Mouse (Mus musculus) hindbrain, embryonic 14.5 days (tissue): ENCODE measurements around the gene Gm20911. TPM values are rescaled to one million over a fixed set of nuclear protein-coding genes. Genes with fewer than 3 reads are reported as not detected.
"Not testable (repeated sequence)": the region's sequence is repeated elsewhere in the genome, so short reads cannot be mapped to it uniquely, and the experiment has no call there.

Source experiments
- ATAC-seq: fragments of 200-750 bp; cut with Nextera tagmentation; 2 replicates; pipeline ENCODE4 v1.8.0; 2017; ENCODE audit warnings: moderate number of reproducible peaks, mild to moderate bottlenecking, moderate TSS enrichment, moderate library complexity; ENCODE audit not compliant: low FRiP score
- DNase-seq: peaks from one replicate; pipeline ENCODE4 v3.0.0-alpha.2; 2015; ENCODE audit warnings: low spot score
- H3K27ac ChIP-seq: fragments of 300-500 bp; sonication (generic); 2 replicates; pipeline ENCODE4 v1.5.1; 2014; ENCODE audit warnings: mild to moderate bottlenecking, moderate library complexity
- H3K27me3 ChIP-seq: fragments of 300-500 bp; sonication (generic); 2 replicates; pipeline ENCODE4 v1.6.1; 2014; ENCODE audit warnings: mild to moderate bottlenecking, low read length, mixed read lengths; ENCODE audit not compliant: control insufficient read depth, insufficient read depth
- H3K36me3 ChIP-seq: fragments of 300-500 bp; sonication (generic); replicated peaks from 2 replicates; pipeline ENCODE4 v1.6.1; 2014; ENCODE audit not compliant: control insufficient read depth, insufficient read depth
- H3K4me1 ChIP-seq: fragments of 300-500 bp; sonication (generic); replicated peaks from 2 replicates; pipeline ENCODE4 v1.6.1; 2014; ENCODE audit warnings: antibody characterized with exemption, low read length, mixed read lengths; ENCODE audit not compliant: control insufficient read depth, insufficient read depth
- H3K4me2 ChIP-seq: fragments of 300-500 bp; sonication (generic); replicated peaks from 2 replicates; pipeline ENCODE4 v1.6.1; 2014; ENCODE audit warnings: mild to moderate bottlenecking, moderate library complexity
- H3K4me3 ChIP-seq: fragments of 300-500 bp; sonication (generic); replicated peaks from 2 replicates; pipeline ENCODE4 v1.5.1; 2014; ENCODE audit warnings: mild to moderate bottlenecking, low read length
- H3K9ac ChIP-seq: fragments of 300-500 bp; sonication (generic); 2 replicates; pipeline ENCODE4 v1.6.1; 2014
- H3K9me3 ChIP-seq: fragments of 300-500 bp; sonication (generic); 2 replicates; pipeline ENCODE4 v1.6.1; 2016; ENCODE audit warnings: low read length; ENCODE audit not compliant: control insufficient read depth
- WGBS: fragments of 180-500 bp; shearing (Covaris S2); extraction: QIAGEN DNeasy Blood & Tissue Kit; methylation state at CpG from one replicate; pipeline ENCODE4 v1.1.7; 2014; 5-methylcytosine and 5-hydroxymethylcytosine counted together
- polyA plus RNA-seq: library from polyadenylated mRNA; unstranded; fragments of >200 nt; fragmentation: Nextera tagmentation; extraction: Ambion mirVana; gene quantifications from 2 replicates; pipeline ENCODE4 v1.2.1, GENCODE M21; 2014

Gene Gm20911
- not detected in 2 replicates for polyA plus RNA-seq

DNA sequence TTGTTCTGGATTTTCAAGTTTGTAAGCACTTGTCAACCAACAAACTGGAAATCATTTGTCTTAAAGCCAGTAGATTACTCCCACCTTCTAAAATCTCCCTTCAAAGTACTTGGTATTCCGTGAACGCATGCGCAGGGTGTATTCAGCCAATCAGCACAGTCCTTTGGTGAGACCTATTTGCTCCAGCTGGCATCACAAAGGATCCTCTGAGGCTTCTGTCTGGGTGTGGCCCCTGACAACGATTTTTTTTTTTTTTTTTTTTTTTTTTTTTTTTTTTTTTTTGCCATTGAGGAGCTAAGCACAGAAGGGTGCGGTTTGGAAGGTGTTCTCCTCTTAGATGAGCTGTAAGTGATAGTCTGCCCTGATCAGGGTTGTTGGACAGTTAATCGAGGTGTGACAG lies at the start of gene Gm20911:
Gm20911 (plus strand) TSS at position 301 of the 400 bp plus-strand sequence.
- H3K4me3 ChIP-seq, H3K4me1 ChIP-seq, H3K27me3 ChIP-seq, H3K9me3 ChIP-seq, H3K4me2 ChIP-seq, H3K9ac ChIP-seq, DNase-seq, ATAC-seq, H3K27ac ChIP-seq, H3K36me3 ChIP-seq: not testable (repeated sequence)
- no CpG with 5 or more reads among the region's 6 CpGs for WGBS
